Mouse (Mus musculus): ENCODE results near the gene Hdhd3. TPM values are rescaled to one million over a fixed set of nuclear protein-coding genes. Genes with fewer than 3 reads are reported as not detected.

Gene Hdhd3
- total RNA-seq, 1 experiment from 2014 or later, result 0.57 TPM

GRCm38 (mm10) chr4:62515490-62515889, 12.2 kb upstream of the Hdhd3 start:
- ATAC-seq (replicated peaks; ENCODE audit: insufficient number of reproducible peaks, low FRiP score, low TSS enrichment, poor library complexity, severe bottlenecking), result no peak

DNA sequence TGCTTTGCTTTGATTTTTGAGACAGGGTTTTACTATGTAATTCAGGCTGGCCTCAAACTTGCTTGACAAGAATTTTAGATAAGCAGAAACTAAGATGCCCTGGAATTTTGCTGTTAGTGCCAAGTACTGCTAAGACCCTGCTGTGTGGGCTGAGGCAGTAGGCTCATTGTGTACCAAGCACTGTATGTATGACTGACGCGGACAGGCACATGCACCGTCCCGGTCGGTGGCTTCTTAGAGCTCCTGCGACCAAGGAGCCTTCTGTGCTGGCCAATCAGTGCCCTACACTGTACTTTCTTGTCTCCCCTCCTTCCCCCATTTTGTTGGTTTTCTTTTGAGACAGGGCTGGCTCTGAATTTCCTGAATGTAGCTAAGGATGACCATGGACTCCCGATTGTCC, 11.7 kb upstream of the Hdhd3 start:
- no peak for ATAC-seq (replicated peaks; ENCODE audit: insufficient number of reproducible peaks, low FRiP score, low TSS enrichment, poor library complexity, severe bottlenecking)

GRCm38 (mm10) chr4:62513998-62514506, 10.8 kb upstream of the Hdhd3 start:
- no peak for ATAC-seq (replicated peaks; ENCODE audit: insufficient number of reproducible peaks, low FRiP score, low TSS enrichment, poor library complexity, severe bottlenecking)

GRCm38 (mm10) chr4:62509946-62510345, 6.7 kb upstream of the Hdhd3 start:
- no peak for ATAC-seq (replicated peaks; ENCODE audit: insufficient number of reproducible peaks, low FRiP score, low TSS enrichment, poor library complexity, severe bottlenecking)

DNA sequence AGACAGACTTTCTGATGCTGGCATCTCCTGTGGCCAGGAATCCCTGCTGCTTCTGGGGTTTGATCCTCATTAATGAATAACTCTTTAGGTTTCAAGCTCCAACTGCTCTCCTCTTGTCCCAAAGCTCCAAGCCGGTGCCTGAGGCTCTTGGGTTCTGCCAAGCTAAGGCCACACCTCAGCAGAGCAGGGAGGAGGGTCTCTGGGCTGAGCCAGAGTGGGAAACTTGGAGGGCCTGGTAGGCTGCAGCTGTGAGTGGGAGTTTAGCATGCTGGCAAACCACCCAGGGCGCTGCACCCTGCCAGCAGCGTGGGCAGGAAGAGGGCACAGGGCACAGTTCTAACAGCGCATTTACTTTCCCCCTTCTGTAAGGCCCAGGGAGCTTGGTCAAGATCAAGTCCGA, 5.6 kb upstream of the Hdhd3 start:
- no peak for ATAC-seq (replicated peaks; ENCODE audit: insufficient number of reproducible peaks, low FRiP score, low TSS enrichment, poor library complexity, severe bottlenecking)

DNA sequence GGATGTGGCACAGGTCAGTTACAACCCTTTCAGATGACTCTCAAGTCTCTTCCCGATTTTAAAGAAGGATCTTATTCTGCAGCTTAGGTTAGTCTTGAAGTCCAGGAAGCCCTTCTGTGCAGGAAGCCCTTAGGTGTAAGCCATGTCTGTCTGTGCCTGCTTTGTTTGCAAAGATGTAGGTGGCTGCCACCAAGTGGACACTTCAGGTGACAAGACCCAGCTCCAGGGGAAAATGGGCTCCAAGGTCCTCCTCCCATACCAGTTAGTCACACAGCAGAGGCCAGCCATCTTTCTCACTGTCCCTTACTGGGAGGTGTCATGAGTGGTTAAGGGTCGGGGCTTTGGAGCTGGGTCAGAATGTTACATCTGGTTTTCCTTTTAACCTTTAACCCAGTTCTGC, 3.5 kb upstream of the Hdhd3 start:
- no peak for ATAC-seq (replicated peaks; ENCODE audit: insufficient number of reproducible peaks, low FRiP score, low TSS enrichment, poor library complexity, severe bottlenecking)

- no peak for ATAC-seq (replicated peaks; ENCODE audit: insufficient number of reproducible peaks, low FRiP score, low TSS enrichment, poor library complexity, severe bottlenecking)
Observed at GRCm38 (mm10) chr4:62505991-62506390, 2.7 kb upstream of the Hdhd3 start.

DNA sequence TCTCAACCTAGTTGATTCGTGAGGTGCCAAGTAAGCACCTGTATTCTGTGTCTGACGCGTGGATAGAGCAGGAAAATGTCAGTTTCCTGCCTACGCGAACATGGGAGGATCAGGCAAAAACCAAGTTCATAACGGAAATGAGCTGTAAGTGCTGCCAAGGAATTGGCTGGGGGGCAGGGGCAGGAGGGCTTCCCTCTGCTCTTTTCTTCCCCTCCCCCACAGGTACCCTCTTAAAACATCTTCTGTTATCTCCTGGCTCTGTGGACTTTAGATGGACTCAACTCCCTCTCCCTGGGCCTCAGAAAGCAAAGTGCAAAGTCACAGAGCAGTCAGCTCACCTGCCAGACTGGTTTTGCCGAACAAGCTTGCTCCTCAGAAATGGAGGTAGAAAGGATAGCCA, 298 bp downstream of the Hdhd3 start:
- no peak for ATAC-seq (replicated peaks; ENCODE audit: insufficient number of reproducible peaks, low FRiP score, low TSS enrichment, poor library complexity, severe bottlenecking)

GRCm38 (mm10) chr4:62501964-62502732, 1.1 kb downstream of the Hdhd3 start:
- ATAC-seq (replicated peaks; ENCODE audit: insufficient number of reproducible peaks, low FRiP score, low TSS enrichment, poor library complexity, severe bottlenecking), result peak; percentile 91

DNA sequence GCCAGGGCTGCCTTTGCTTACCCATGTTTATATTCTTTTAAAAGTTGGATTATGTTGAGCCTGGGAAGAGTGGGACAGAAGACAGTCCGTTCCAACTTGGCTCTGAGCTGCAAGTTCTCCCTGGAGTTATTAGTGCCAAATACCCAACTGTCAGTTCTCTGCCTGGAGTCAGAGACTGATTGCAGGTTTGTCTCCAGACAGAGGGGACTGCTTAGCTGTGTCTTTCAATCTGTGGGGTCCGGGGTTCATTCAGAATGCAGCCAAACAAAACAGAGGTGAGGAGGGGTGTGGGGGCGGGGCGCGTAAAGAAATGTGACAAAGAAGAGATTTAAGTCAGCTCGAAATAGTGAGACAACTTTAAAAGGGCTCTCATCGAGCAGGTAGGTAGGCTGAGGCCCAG, 1.7 kb downstream of the Hdhd3 start:
- ATAC-seq (replicated peaks; ENCODE audit: insufficient number of reproducible peaks, low FRiP score, low TSS enrichment, poor library complexity, severe bottlenecking), result no peak

GRCm38 (mm10) chr4:62500799-62501198, 2.5 kb downstream of the Hdhd3 start:
- ATAC-seq (replicated peaks; ENCODE audit: insufficient number of reproducible peaks, low FRiP score, low TSS enrichment, poor library complexity, severe bottlenecking), result no peak

- ATAC-seq (replicated peaks; ENCODE audit: insufficient number of reproducible peaks, low FRiP score, low TSS enrichment, poor library complexity, severe bottlenecking), result no peak
Observed at GRCm38 (mm10) chr4:62496815-62497214, 6.5 kb downstream of the Hdhd3 start.

DNA sequence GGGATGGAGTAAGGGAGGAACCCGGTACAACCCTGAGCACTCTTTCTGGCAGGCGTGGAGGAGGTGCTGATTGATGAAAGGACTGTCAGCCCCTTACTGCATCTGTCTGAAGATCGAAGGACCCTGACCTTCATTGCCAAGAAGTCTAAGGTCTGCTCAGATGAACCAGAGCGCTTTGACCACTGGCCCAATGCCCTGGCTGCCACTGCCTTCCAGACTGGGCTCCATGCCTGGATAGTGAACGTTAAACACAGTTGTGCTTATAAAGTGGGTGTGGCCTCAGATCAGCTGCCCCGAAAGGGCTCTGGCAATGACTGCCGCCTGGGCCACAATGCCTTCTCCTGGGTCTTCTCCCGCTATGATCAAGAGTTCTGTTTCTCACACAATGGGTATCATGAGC, 7.3 kb downstream of the Hdhd3 start:
- ATAC-seq (replicated peaks; ENCODE audit: insufficient number of reproducible peaks, low FRiP score, low TSS enrichment, poor library complexity, severe bottlenecking), result no peak; the same call in 1 of the 2 replicates

DNA sequence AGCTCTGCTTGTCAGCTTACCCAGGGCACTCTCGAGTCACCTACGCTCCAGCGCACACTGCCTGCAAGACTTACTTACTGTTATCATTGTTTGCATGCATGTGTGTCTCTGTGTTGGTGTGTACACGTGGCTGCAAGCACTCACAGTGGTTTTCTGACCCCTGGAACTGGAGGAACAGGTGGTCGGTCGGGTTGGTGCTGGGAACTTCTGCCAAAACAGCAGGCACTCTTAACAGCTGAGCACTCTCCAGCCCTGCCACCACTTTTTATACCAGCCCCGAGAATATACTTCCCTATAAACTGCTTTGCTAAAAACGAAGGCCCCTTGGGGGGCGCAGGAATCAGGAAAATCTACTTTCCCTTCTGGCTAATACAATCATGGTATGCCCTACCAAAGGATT, 9.0 kb downstream of the Hdhd3 start:
- no peak for ATAC-seq (replicated peaks; ENCODE audit: insufficient number of reproducible peaks, low FRiP score, low TSS enrichment, poor library complexity, severe bottlenecking)

DNA sequence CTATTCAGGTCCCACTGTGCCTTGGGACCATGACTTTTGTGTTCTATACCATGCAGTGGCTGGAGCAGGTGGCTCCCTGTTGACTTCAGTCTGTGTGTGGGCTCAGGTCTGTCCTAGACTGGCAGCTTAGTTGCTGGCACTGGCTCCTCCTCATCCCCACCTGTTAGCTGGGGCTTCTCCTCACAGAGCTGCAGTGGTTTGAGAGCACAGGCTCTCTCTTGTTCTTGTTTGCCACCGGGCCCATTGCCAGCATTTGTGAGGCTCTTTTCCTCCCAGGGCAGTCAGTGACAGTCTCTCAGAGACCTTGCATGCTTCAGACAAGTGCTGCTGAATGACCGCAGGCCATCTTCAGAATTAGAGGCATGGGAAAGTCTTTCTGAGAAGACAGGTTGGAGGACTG, 10.6 kb downstream of the Hdhd3 start:
- ATAC-seq (replicated peaks; ENCODE audit: insufficient number of reproducible peaks, low FRiP score, low TSS enrichment, poor library complexity, severe bottlenecking), result no peak

GRCm38 (mm10) chr4:62487914-62488313, 15.4 kb downstream of the Hdhd3 start:
- no peak for ATAC-seq (replicated peaks; ENCODE audit: insufficient number of reproducible peaks, low FRiP score, low TSS enrichment, poor library complexity, severe bottlenecking)

DNA sequence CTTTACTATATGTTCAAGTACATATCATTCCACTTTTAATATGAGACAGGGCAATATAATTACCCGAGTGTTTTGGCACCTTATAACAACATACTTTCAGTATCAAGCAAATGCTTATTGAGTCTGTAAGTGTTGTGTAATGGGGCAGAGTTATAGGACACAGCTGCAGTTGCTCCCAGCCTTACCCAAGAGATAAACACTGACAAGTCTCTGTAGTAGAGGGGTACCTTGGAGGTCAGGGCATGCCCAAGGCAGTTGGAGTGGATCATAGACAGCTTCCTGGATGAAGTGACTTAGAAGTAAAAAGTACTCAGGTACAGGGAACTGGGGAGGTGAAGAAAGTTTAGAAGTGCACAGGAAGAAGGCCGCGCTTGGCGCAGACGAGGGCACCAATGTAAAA, 16.1 kb downstream of the Hdhd3 start:
- ATAC-seq (replicated peaks; ENCODE audit: insufficient number of reproducible peaks, low FRiP score, low TSS enrichment, poor library complexity, severe bottlenecking), result no peak

DNA sequence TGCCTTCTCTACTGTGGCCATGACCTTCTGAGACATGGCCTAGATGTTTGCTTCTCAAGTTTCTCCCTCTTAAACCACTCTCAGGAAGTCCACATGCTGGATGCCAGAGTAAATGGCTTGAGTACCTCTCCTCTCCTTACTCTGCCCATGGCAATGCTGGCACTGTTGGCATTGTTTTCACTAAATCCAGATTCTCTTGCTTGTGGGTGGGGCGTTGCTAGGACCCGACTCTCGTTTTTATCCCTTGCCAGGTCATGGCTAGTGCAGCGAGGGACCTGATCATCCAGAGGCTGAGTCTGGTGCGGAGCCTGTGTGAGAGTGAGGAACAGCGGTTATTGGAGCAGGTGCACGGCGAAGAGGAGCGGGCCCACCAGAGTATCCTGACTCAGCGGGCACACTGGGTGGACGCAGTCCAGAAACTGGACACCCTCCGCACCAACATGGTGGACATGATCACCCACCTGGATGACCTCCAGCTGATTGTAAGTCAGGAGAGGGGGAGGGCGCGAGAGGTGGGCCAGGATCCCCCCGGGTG, 17.0 kb downstream of the Hdhd3 start:
- no peak for ATAC-seq (replicated peaks; ENCODE audit: insufficient number of reproducible peaks, low FRiP score, low TSS enrichment, poor library complexity, severe bottlenecking)

- ATAC-seq (replicated peaks; ENCODE audit: insufficient number of reproducible peaks, low FRiP score, low TSS enrichment, poor library complexity, severe bottlenecking), result no peak
Observed at GRCm38 (mm10) chr4:62485450-62486161, 17.7 kb downstream of the Hdhd3 start.

DNA sequence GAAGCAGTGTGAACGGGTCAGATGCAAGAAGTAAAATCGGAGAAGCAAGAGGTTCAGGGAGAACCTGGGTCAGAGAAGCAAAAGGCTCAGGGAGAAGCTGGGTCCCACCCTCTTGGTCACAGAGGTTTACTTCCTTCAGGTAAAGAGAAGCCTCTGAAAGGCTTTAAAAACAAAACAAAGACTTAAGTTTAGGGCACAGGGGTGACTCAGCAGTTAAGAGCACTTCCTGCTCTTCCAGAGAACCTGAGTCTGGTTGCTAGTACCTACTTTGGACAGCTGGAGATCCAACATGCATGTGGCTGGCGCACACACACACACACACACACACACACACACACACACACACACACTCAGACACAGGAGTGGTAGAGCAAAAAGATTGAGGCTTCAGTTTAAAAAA, 18.3 kb downstream of the Hdhd3 start:
- ATAC-seq (replicated peaks; ENCODE audit: insufficient number of reproducible peaks, low FRiP score, low TSS enrichment, poor library complexity, severe bottlenecking), result no peak

Measured in monocyte, adult 5-6 weeks (primary cell).